Mouse (Mus musculus): ENCODE data around the gene Surf1.

Surf1 gene

GRCm38 (mm10) chr2:26927745-26928476 lies 11.6 kb upstream of the Surf1 start:
- no peak for DNase-seq (ENCODE audit: extremely low read depth, low read depth, low spot score)

GRCm38 (mm10) chr2:26921784-26922183 lies 5.5 kb upstream of the Surf1 start:
- no peak for DNase-seq (ENCODE audit: extremely low read depth, low read depth, low spot score)

- DNase-seq (ENCODE audit: extremely low read depth, low read depth, low spot score) = no peak
Observed at GRCm38 (mm10) chr2:26920190-26920855, 4.0 kb upstream of the Surf1 start.

- DNase-seq (ENCODE audit: extremely low read depth, low read depth, low spot score) = no peak
Observed at GRCm38 (mm10) chr2:26919684-26920083, 3.4 kb upstream of the Surf1 start.

- DNase-seq (ENCODE audit: extremely low read depth, low read depth, low spot score) = no peak
Observed at GRCm38 (mm10) chr2:26916738-26917137, 408 bp upstream of the Surf1 start.

- no peak for DNase-seq (ENCODE audit: extremely low read depth, low read depth, low spot score)
Observed at GRCm38 (mm10) chr2:26914148-26914941, 2.0 kb downstream of the Surf1 start.

GRCm38 (mm10) chr2:26913416-26914147 lies 2.7 kb downstream of the Surf1 start:
- DNase-seq (ENCODE audit: extremely low read depth, low read depth, low spot score) = no peak

- no peak for DNase-seq (ENCODE audit: extremely low read depth, low read depth, low spot score)
Observed at GRCm38 (mm10) chr2:26912253-26912770, 4.0 kb downstream of the Surf1 start.

GRCm38 (mm10) chr2:26910994-26911765 lies 5.2 kb downstream of the Surf1 start:
- DNase-seq (ENCODE audit: extremely low read depth, low read depth, low spot score) = no peak

- no peak for DNase-seq (ENCODE audit: extremely low read depth, low read depth, low spot score)
Observed at GRCm38 (mm10) chr2:26910124-26910993, 6.0 kb downstream of the Surf1 start, which contains the start of the genes Med22 and Rpl7a. Gene Med22 (minus strand): TSS chr2:26910677. Gene Rpl7a (plus strand): TSS chr2:26910764.

- no peak for DNase-seq (ENCODE audit: extremely low read depth, low read depth, low spot score)
Observed at GRCm38 (mm10) chr2:26909387-26909784, 6.9 kb downstream of the Surf1 start.

- DNase-seq (ENCODE audit: extremely low read depth, low read depth, low spot score) = no peak
Observed at GRCm38 (mm10) chr2:26908710-26909386, 7.5 kb downstream of the Surf1 start.

GRCm38 (mm10) chr2:26907109-26907508 lies 9.2 kb downstream of the Surf1 start:
- DNase-seq (ENCODE audit: extremely low read depth, low read depth, low spot score) = no peak

- DNase-seq (ENCODE audit: extremely low read depth, low read depth, low spot score) = no peak
Observed at GRCm38 (mm10) chr2:26906431-26906830, 9.9 kb downstream of the Surf1 start.

- no peak for DNase-seq (ENCODE audit: extremely low read depth, low read depth, low spot score)
Observed at GRCm38 (mm10) chr2:26905936-26906335, 10.4 kb downstream of the Surf1 start.

GRCm38 (mm10) chr2:26903311-26903710 lies 13.0 kb downstream of the Surf1 start:
- no peak for DNase-seq (ENCODE audit: extremely low read depth, low read depth, low spot score)

GRCm38 (mm10) chr2:26902467-26903220 lies 13.7 kb downstream of the Surf1 start, which contains the start of gene Surf6:
Gene Surf6 (minus strand): TSS chr2:26902879.
- DNase-seq (ENCODE audit: extremely low read depth, low read depth, low spot score) = peak; percentile 73

Measured in fat pad, adult 2 months (tissue).